Mouse (Mus musculus): ENCODE measurements around the gene Hist1h2bb. TPM values are rescaled to one million over a fixed set of nuclear protein-coding genes. Genes with fewer than 3 reads are reported as not detected.

Gene Hist1h2bb
- polyA plus RNA-seq, 1 experiment from 2014 or later, result 2.1 TPM

Small RNA genes within 50 kb of the gene (microRNA-seq; reads per million reads assigned to microRNA genes)
- gene Gm44314 (not detected), gene Gm44484 (not detected)

Other genes with a start within 250 kb of the Hist1h2bb start
- 3.3 and 3.6 TPM in 2 replicates for gene Hist1h4h, start 215.7 kb upstream of the Hist1h2bb start, polyA plus RNA-seq (2014; fragmentation: Nextera tagmentation; extraction: Ambion mirVana)
- 6.4 and 9.1 TPM in 2 replicates for gene Hist1h2af, start 212.8 kb upstream of the Hist1h2bb start, polyA plus RNA-seq (2014; fragmentation: Nextera tagmentation; extraction: Ambion mirVana)
- 4.0 and 4.8 TPM in 2 replicates for gene Hist1h3g, start 211.3 kb upstream of the Hist1h2bb start, polyA plus RNA-seq (2014; fragmentation: Nextera tagmentation; extraction: Ambion mirVana)
- 0.44 and 0.87 TPM in 2 replicates for gene Hist1h2bh, start 203.3 kb upstream of the Hist1h2bb start, polyA plus RNA-seq (2014; fragmentation: Nextera tagmentation; extraction: Ambion mirVana)
- 1.2 and 1.3 TPM in 2 replicates for gene Hist1h3f, start 202.7 kb upstream of the Hist1h2bb start, polyA plus RNA-seq (2014; fragmentation: Nextera tagmentation; extraction: Ambion mirVana)
- 0.53 and 0.77 TPM in 2 replicates for gene Hist1h4f, start 195.1 kb upstream of the Hist1h2bb start, polyA plus RNA-seq (2014; fragmentation: Nextera tagmentation; extraction: Ambion mirVana)
- gene Hist1h1d, start 193.5 kb upstream of the Hist1h2bb start, polyA plus RNA-seq (2014; fragmentation: Nextera tagmentation; extraction: Ambion mirVana), result 0.59 and 0.61 TPM in 2 replicates
- 7.2 and 7.4 TPM in 2 replicates for gene Hist1h3e, start 184.4 kb upstream of the Hist1h2bb start, polyA plus RNA-seq (2014; fragmentation: Nextera tagmentation; extraction: Ambion mirVana)
- gene Hist1h2ae, start 175.5 kb upstream of the Hist1h2bb start, polyA plus RNA-seq (2014; fragmentation: Nextera tagmentation; extraction: Ambion mirVana), result 69.8 and 76.3 TPM in 2 replicates
- 3.9 and 6.2 TPM in 2 replicates for gene Hist1h2bg, start 175.3 kb upstream of the Hist1h2bb start, polyA plus RNA-seq (2014; fragmentation: Nextera tagmentation; extraction: Ambion mirVana)
- gene Hist1h2bf, start 172.5 kb upstream of the Hist1h2bb start, polyA plus RNA-seq (2014; fragmentation: Nextera tagmentation; extraction: Ambion mirVana), result 2.6 and 4.9 TPM in 2 replicates
- gene Hist1h2ad, start 172.4 kb upstream of the Hist1h2bb start, polyA plus RNA-seq (2014; fragmentation: Nextera tagmentation; extraction: Ambion mirVana), result 1.9 and 2.2 TPM in 2 replicates
- 7.4 and 9.8 TPM in 2 replicates for gene Hist1h3d, start 171.0 kb upstream of the Hist1h2bb start, polyA plus RNA-seq (2014; fragmentation: Nextera tagmentation; extraction: Ambion mirVana)
- 99.4 and 124 TPM in 2 replicates for gene Hist1h4d, start 165.1 kb upstream of the Hist1h2bb start, polyA plus RNA-seq (2014; fragmentation: Nextera tagmentation; extraction: Ambion mirVana)
- gene Hist1h2be, start 125.6 kb upstream of the Hist1h2bb start, polyA plus RNA-seq (2014; fragmentation: Nextera tagmentation; extraction: Ambion mirVana), result 1.6 and 1.7 TPM in 2 replicates
- 24.8 and 28.9 TPM in 2 replicates for gene Hist1h1e, start 124.2 kb upstream of the Hist1h2bb start, polyA plus RNA-seq (2014; fragmentation: Nextera tagmentation; extraction: Ambion mirVana)
- gene Hist1h2ac, start 62.8 kb upstream of the Hist1h2bb start, polyA plus RNA-seq (2014; fragmentation: Nextera tagmentation; extraction: Ambion mirVana), result 0.83 and 1.1 TPM in 2 replicates
- 25.3 and 25.7 TPM in 2 replicates for gene Hist1h2bc, start 62.5 kb upstream of the Hist1h2bb start, polyA plus RNA-seq (2014; fragmentation: Nextera tagmentation; extraction: Ambion mirVana)
- not detected in 2 replicates for gene Hist1h1t, start 50.9 kb upstream of the Hist1h2bb start, polyA plus RNA-seq (2014; fragmentation: Nextera tagmentation; extraction: Ambion mirVana)
- gene Hist1h4c, start 48.3 kb upstream of the Hist1h2bb start, polyA plus RNA-seq (2014; fragmentation: Nextera tagmentation; extraction: Ambion mirVana), result 5.3 and 6.4 TPM in 2 replicates
- 2.7 and 3.3 TPM in 2 replicates for gene Hfe, start 35.9 kb upstream of the Hist1h2bb start, polyA plus RNA-seq (2014; fragmentation: Nextera tagmentation; extraction: Ambion mirVana)
- gene Hist1h1c, start 7.9 kb upstream of the Hist1h2bb start, polyA plus RNA-seq (2014; fragmentation: Nextera tagmentation; extraction: Ambion mirVana), result 13.5 and 14.0 TPM in 2 replicates
- 8.6 and 9.2 TPM in 2 replicates for gene Hist1h3c, start 1.1 kb upstream of the Hist1h2bb start, polyA plus RNA-seq (2014; fragmentation: Nextera tagmentation; extraction: Ambion mirVana)
- 42.8 and 57.5 TPM in 2 replicates for gene Hist1h2ab, start 4.4 kb downstream of the Hist1h2bb start, polyA plus RNA-seq (2014; fragmentation: Nextera tagmentation; extraction: Ambion mirVana)
- gene Hist1h3b, start 5.5 kb downstream of the Hist1h2bb start, polyA plus RNA-seq (2014; fragmentation: Nextera tagmentation; extraction: Ambion mirVana), result 7.5 and 13.2 TPM in 2 replicates
- gene Hist1h4b, start 10.3 kb downstream of the Hist1h2bb start, polyA plus RNA-seq (2014; fragmentation: Nextera tagmentation; extraction: Ambion mirVana), result 3.9 and 5.5 TPM in 2 replicates
- gene Hist1h4a, start 14.5 kb downstream of the Hist1h2bb start, polyA plus RNA-seq (2014; fragmentation: Nextera tagmentation; extraction: Ambion mirVana), result 0.49 and 0.55 TPM in 2 replicates
- gene Hist1h3a, start 15.7 kb downstream of the Hist1h2bb start, polyA plus RNA-seq (2014; fragmentation: Nextera tagmentation; extraction: Ambion mirVana), result 3.0 and 5.1 TPM in 2 replicates
- 3.5 and 3.7 TPM in 2 replicates for gene Hist1h1a, start 16.9 kb downstream of the Hist1h2bb start, polyA plus RNA-seq (2014; fragmentation: Nextera tagmentation; extraction: Ambion mirVana)
- not detected in 2 replicates for gene Trim38, start 23.2 kb downstream of the Hist1h2bb start, polyA plus RNA-seq (2014; fragmentation: Nextera tagmentation; extraction: Ambion mirVana)
- gene Slc17a2, start 60.3 kb downstream of the Hist1h2bb start, polyA plus RNA-seq (2014; fragmentation: Nextera tagmentation; extraction: Ambion mirVana), result not detected in 2 replicates
- not detected in 2 replicates for gene Slc17a3, start 92.7 kb downstream of the Hist1h2bb start, polyA plus RNA-seq (2014; fragmentation: Nextera tagmentation; extraction: Ambion mirVana)
- 0.08 TPM in 1 of 2 replicates, not detected in the other for gene Slc17a1, start 121.0 kb downstream of the Hist1h2bb start, polyA plus RNA-seq (2014; fragmentation: Nextera tagmentation; extraction: Ambion mirVana)
- gene Slc17a4, start 168.3 kb downstream of the Hist1h2bb start, polyA plus RNA-seq (2014; fragmentation: Nextera tagmentation; extraction: Ambion mirVana), result not detected in 2 replicates
- gene Hist1h2ba, start 187.4 kb downstream of the Hist1h2bb start, polyA plus RNA-seq (2014; fragmentation: Nextera tagmentation; extraction: Ambion mirVana), result not detected in 2 replicates
- not detected in 2 replicates for gene Hist1h2aa, start 187.7 kb downstream of the Hist1h2bb start, polyA plus RNA-seq (2014; fragmentation: Nextera tagmentation; extraction: Ambion mirVana)
- gene Scgn, start 244.5 kb downstream of the Hist1h2bb start, polyA plus RNA-seq (2014; fragmentation: Nextera tagmentation; extraction: Ambion mirVana), result 0.56 TPM in 1 of 2 replicates, not detected in the other

Measured in midbrain, embryonic 11.5 days (tissue).